Mouse (Mus musculus) liver, adult 2 months (tissue): Measurements from ENCODE around the gene Trim69. TPM values are rescaled to one million over a fixed set of nuclear protein-coding genes. Genes with fewer than 3 reads are reported as not detected.

Experiments
- DNase-seq: peaks from one replicate; pipeline ENCODE4 v3.0.0-alpha.2; 2011; ENCODE audit warnings: low read depth, low spot score; ENCODE audit errors: extremely low read depth
- H3K27ac ChIP-seq: fragments of 200-500 bp; replicated peaks from 2 replicates; pipeline ENCODE4 v1.5.1; 2012; ENCODE audit warnings: low read depth, mild to moderate bottlenecking, control low read depth, inconsistent platforms, low read length; ENCODE audit not compliant: insufficient read depth
- H3K27me3 ChIP-seq: fragments of 200-500 bp; 2 replicates; pipeline ENCODE4 v1.6.1; 2012; ENCODE audit warnings: mild to moderate bottlenecking, moderate library complexity, low read length, inconsistent platforms; ENCODE audit not compliant: control insufficient read depth, insufficient read depth
- H3K36me3 ChIP-seq: fragments of 200-500 bp; 2 replicates; pipeline ENCODE4 v1.6.1; 2012; ENCODE audit warnings: low read length, inconsistent platforms; ENCODE audit not compliant: control insufficient read depth, insufficient read depth
- H3K4me1 ChIP-seq: fragments of 200-500 bp; 2 replicates; pipeline ENCODE4 v1.6.1; 2011; ENCODE audit warnings: low read length; ENCODE audit not compliant: control insufficient read depth, insufficient read depth
- H3K4me3 ChIP-seq: fragments of 200-500 bp; 2 replicates; pipeline ENCODE4 v1.5.1; 2011; ENCODE audit warnings: low read depth, mild to moderate bottlenecking, control low read depth, low read length, moderate library complexity; ENCODE audit not compliant: insufficient read depth
- H3K79me2 ChIP-seq: fragments of 200-500 bp; 2 replicates; pipeline ENCODE4 v1.6.1; 2012; ENCODE audit warnings: inconsistent platforms, mild to moderate bottlenecking, low read length, moderate library complexity; ENCODE audit not compliant: control insufficient read depth, insufficient read depth
- H3K9ac ChIP-seq: fragments of 200-500 bp; 2 replicates; pipeline ENCODE4 v1.6.1; 2012; ENCODE audit warnings: low read depth, mild to moderate bottlenecking, control low read depth, inconsistent platforms, low read length
- CTCF ChIP-seq: fragments of 200-500 bp; IDR thresholded peaks from 2 replicates; pipeline ENCODE4 v1.5.1; 2011; ENCODE audit warnings: low read depth, low read length, control low read depth
- POLR2A ChIP-seq: fragments of 200-500 bp; IDR thresholded peaks from 2 replicates; pipeline ENCODE4 v1.6.1; 2011; ENCODE audit warnings: low read length, control low read depth; ENCODE audit not compliant: insufficient read depth; ENCODE audit errors: extremely low read depth
- WGBS: fragments of 180-500 bp; shearing (Covaris S2); methylation state at CpG from one replicate; pipeline ENCODE4 v1.1.7; 2018; 5-methylcytosine and 5-hydroxymethylcytosine counted together
- polyA plus RNA-seq: library from polyadenylated mRNA; depleted of rRNA; stranded (reverse); fragments of >200 nt; gene quantifications from 2 replicates; pipeline ENCODE4 v1.2.3, GENCODE M21; 2012; rRNA removed
- total RNA-seq: library from RNA; depleted of rRNA; stranded (reverse); fragments of >200 nt; gene quantifications from 2 replicates; pipeline ENCODE4 v1.2.3, GENCODE M21; 2014; rRNA removed

The Trim69 gene
- total and polyA plus RNA-seq, 2 experiments: 0.07 to 0.09 TPM

DNA sequence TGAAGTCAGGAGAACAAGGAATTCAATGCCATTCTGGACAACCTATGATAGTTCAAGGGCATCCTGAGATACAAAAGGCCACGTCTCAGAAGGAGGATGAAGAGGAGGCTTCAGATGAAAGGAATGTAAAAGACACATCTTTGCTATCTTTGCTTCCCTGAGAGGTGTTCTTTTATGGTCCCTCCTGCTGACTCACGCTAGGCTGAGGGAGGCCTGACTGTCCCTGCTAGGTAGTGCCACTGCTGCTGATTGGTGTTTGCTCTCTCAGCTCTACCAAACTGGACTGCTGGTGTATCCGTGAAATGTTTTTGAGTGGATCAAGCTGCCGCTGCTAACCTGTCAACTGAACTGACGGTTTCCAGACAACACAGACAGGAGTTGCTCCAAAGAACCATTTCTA, 61.3 kb downstream of the Trim69 start:
- no peaks in the 10 kb centered on the region for H3K79me2 ChIP-seq
- no peaks in the 10 kb centered on the region for H3K4me1 ChIP-seq
- H3K4me3 ChIP-seq: no peak overlapping the region
- H3K27ac ChIP-seq: no peak overlapping the region
- TF ChIP-seq POLR2A: no peak
- TF ChIP-seq CTCF: no peak
- 71% methylated on average over 5 of the region's 5 CpGs for WGBS
- no peak for DNase-seq
- no peaks in the 10 kb centered on the region for H3K27me3 ChIP-seq
- H3K9ac ChIP-seq: no peak overlapping the region
- H3K36me3 ChIP-seq: no peaks in the 10 kb centered on the region

DNA sequence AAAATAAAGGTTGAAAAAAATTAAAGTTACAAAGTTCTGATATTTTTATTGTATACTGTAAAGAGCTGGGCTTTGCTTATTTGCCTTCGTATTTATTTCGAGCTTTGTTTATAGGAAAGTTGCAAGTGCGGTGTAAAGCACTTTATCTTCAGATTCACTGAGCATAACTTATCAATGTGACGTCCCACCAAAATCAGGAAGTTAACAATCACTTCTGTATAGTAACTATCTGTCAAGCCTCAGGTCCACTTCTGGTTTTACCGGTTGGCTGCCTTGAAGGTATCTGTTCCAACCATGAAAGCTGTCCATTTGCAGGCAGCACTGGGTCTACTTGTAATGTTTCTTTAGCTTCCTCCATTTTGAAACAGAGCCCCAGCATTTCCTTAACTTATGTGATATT, 61.8 kb downstream of the Trim69 start:
- no peaks in the 10 kb centered on the region for H3K79me2 ChIP-seq
- 86% methylated on average over 5 of the region's 5 CpGs for WGBS
- H3K4me3 ChIP-seq: no peak overlapping the region
- TF ChIP-seq CTCF: no peak
- no peak for TF ChIP-seq POLR2A
- H3K27me3 ChIP-seq: no peaks in the 10 kb centered on the region
- H3K9ac ChIP-seq: no peak overlapping the region
- H3K27ac ChIP-seq: no peak overlapping the region
- no peaks in the 10 kb centered on the region for H3K36me3 ChIP-seq
- DNase-seq: no peak
- no peaks in the 10 kb centered on the region for H3K4me1 ChIP-seq

DNA sequence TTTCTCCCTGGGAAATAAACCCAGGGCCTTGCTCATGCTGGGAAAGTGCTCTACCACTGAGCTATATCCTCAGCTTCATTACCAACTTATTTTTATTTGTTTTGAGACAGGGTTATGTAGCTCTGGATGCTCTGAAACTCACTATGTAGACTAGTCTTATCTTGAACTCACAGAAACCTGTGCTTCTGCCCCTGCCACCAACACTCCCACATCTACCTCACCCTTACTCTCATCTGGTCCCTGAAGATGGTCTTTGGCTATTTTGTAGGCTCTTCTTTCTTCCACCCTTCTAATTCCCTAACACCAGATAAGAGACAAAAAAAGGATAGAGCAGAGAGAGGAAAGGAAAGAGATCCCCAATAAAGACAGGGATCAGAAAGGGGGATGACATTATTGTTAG, 63.2 kb downstream of the Trim69 start:
- H3K79me2 ChIP-seq: no peaks in the 10 kb centered on the region
- no peaks in the 10 kb centered on the region for H3K4me1 ChIP-seq
- no peaks in the 10 kb centered on the region for H3K27me3 ChIP-seq
- no peak for TF ChIP-seq CTCF
- TF ChIP-seq POLR2A: no peak
- no peaks in the 10 kb centered on the region for H3K36me3 ChIP-seq
- no peak for DNase-seq
- H3K4me3 ChIP-seq: no peak overlapping the region
- no peak overlapping the region for H3K9ac ChIP-seq
- H3K27ac ChIP-seq: no peak overlapping the region

Other genes starting within 250 kb of the Trim69 start
- 14.3 and 14.9 TPM in 2 replicates for gene Ctdspl2, start 204.7 kb upstream of the Trim69 start, total RNA-seq
- 1.6 TPM in 2 replicates for gene Ctdspl2, start 204.7 kb upstream of the Trim69 start, polyA plus RNA-seq
- gene Mageb3, start 204.6 kb upstream of the Trim69 start, total RNA-seq: 0.07 TPM in 1 of 2 replicates, not detected in the other
- not detected in 2 replicates for gene Mageb3, start 204.6 kb upstream of the Trim69 start, polyA plus RNA-seq
- gene Eif3j1, start 132.2 kb upstream of the Trim69 start, total RNA-seq: 18.7 and 20.0 TPM in 2 replicates
- 3.8 and 4.8 TPM in 2 replicates for gene Eif3j1, start 132.2 kb upstream of the Trim69 start, polyA plus RNA-seq
- 9.3 and 10.5 TPM in 2 replicates for gene Spg11, start 42.3 kb upstream of the Trim69 start, total RNA-seq
- gene Spg11, start 42.3 kb upstream of the Trim69 start, polyA plus RNA-seq: 4.0 and 4.3 TPM in 2 replicates
- 1,301 and 1,615 TPM in 2 replicates for gene B2m, start 13.0 kb upstream of the Trim69 start, total RNA-seq
- gene B2m, start 13.0 kb upstream of the Trim69 start, polyA plus RNA-seq: 2,279 and 2,555 TPM in 2 replicates
- gene Patl2, start 25.5 kb downstream of the Trim69 start, total RNA-seq: 0.09 TPM in 1 of 2 replicates, not detected in the other
- gene Patl2, start 25.5 kb downstream of the Trim69 start, polyA plus RNA-seq: not detected in 2 replicates
- gene Terb2, start 25.6 kb downstream of the Trim69 start, total RNA-seq: not detected in 2 replicates
- gene Terb2, start 25.6 kb downstream of the Trim69 start, polyA plus RNA-seq: not detected in 2 replicates
- 1,007 and 1,092 TPM in 2 replicates for gene Sord, start 74.0 kb downstream of the Trim69 start, total RNA-seq
- gene Sord, start 74.0 kb downstream of the Trim69 start, polyA plus RNA-seq: 365 and 586 TPM in 2 replicates
- gene Duox2, start 137.7 kb downstream of the Trim69 start, total RNA-seq: 0.07 TPM in 1 of 2 replicates, not detected in the other
- 0.02 and 0.04 TPM in 2 replicates for gene Duox2, start 137.7 kb downstream of the Trim69 start, polyA plus RNA-seq
- gene Duoxa2, start 138.2 kb downstream of the Trim69 start, total RNA-seq: 0.09 TPM in 1 of 2 replicates, not detected in the other
- gene Duoxa2, start 138.2 kb downstream of the Trim69 start, polyA plus RNA-seq: not detected in 2 replicates
- not detected in 2 replicates for gene Duoxa1, start 153.0 kb downstream of the Trim69 start, total RNA-seq
- gene Duoxa1, start 153.0 kb downstream of the Trim69 start, polyA plus RNA-seq: not detected in 2 replicates
- not detected in 2 replicates for gene Duox1, start 155.0 kb downstream of the Trim69 start, total RNA-seq
- gene Duox1, start 155.0 kb downstream of the Trim69 start, polyA plus RNA-seq: not detected in 2 replicates
- 6.6 and 6.7 TPM in 2 replicates for gene Shf, start 208.5 kb downstream of the Trim69 start, total RNA-seq
- gene Shf, start 208.5 kb downstream of the Trim69 start, polyA plus RNA-seq: 8.1 and 14.0 TPM in 2 replicates